Mouse (Mus musculus) embryonic facial prominence, embryonic 11.5 days (tissue): Measurements from ENCODE around the gene Aldoart2. TPM values are rescaled to one million over a fixed set of nuclear protein-coding genes. Genes with fewer than 3 reads are reported as not detected.
A peak's percentile ranks its signal among the peaks of the same experiment; 100 is the strongest.
"Not testable (repeated sequence)": the region's sequence is repeated elsewhere in the genome, so short reads cannot be mapped to it uniquely, and the experiment has no call there.

ENCODE experiments used
- ATAC-seq: fragments of 200-750 bp; cut with Nextera tagmentation; replicated peaks from 2 replicates; pipeline ENCODE4 v1.8.0; 2017; ENCODE audit warnings: low read depth; ENCODE audit not compliant: insufficient number of reproducible peaks, low FRiP score, low TSS enrichment
- DNase-seq: peaks from one replicate; pipeline ENCODE4 v3.0.0-alpha.2; 2015; ENCODE audit warnings: low spot score
- H3K27ac ChIP-seq: fragments of 300-500 bp; sonication (generic); replicated peaks from 2 replicates; pipeline ENCODE4 v1.5.1; 2014; ENCODE audit warnings: mild to moderate bottlenecking, low read depth, low read length, control low read depth
- H3K27me3 ChIP-seq: fragments of 300-500 bp; sonication (generic); 2 replicates; pipeline ENCODE4 v1.6.1; 2014; ENCODE audit warnings: mild to moderate bottlenecking, low read length, moderate library complexity, mixed read lengths; ENCODE audit not compliant: control insufficient read depth, insufficient read depth
- H3K36me3 ChIP-seq: fragments of 300-500 bp; sonication (generic); replicated peaks from 2 replicates; pipeline ENCODE4 v1.6.1; 2014; ENCODE audit warnings: low read depth, mild to moderate bottlenecking, low read length, moderate library complexity, mixed read lengths; ENCODE audit not compliant: control insufficient read depth, insufficient read depth
- H3K4me1 ChIP-seq: fragments of 300-500 bp; sonication (generic); 2 replicates; pipeline ENCODE4 v1.6.1; 2014; ENCODE audit warnings: low read length, mixed read lengths; ENCODE audit not compliant: control insufficient read depth, insufficient read depth
- H3K4me2 ChIP-seq: fragments of 300-500 bp; sonication (generic); 2 replicates; pipeline ENCODE4 v1.6.1; 2014; ENCODE audit warnings: low read depth, mild to moderate bottlenecking, control low read depth, low read length, moderate library complexity
- H3K4me3 ChIP-seq: fragments of 300-500 bp; sonication (generic); 2 replicates; pipeline ENCODE4 v1.5.1; 2014; ENCODE audit warnings: low read depth, low read length, control low read depth
- H3K9ac ChIP-seq: fragments of 300-500 bp; sonication (generic); replicated peaks from 2 replicates; pipeline ENCODE4 v1.6.1; 2014; ENCODE audit warnings: mild to moderate bottlenecking, control low read depth, low read length
- H3K9me3 ChIP-seq: fragments of 300-500 bp; sonication (generic); replicated peaks from 2 replicates; pipeline ENCODE4 v1.6.1; 2016; ENCODE audit warnings: mild to moderate bottlenecking, low read length, inconsistent platforms, mixed read lengths; ENCODE audit not compliant: control insufficient read depth
- WGBS: fragments of 180-500 bp; shearing (Covaris S2); extraction: QIAGEN DNeasy Blood & Tissue Kit; methylation state at CpG from one replicate; pipeline ENCODE4 v1.1.7; 2014; 5-methylcytosine and 5-hydroxymethylcytosine counted together
- polyA plus RNA-seq: library from polyadenylated mRNA; unstranded; fragments of >200 nt; fragmentation: Nextera tagmentation; extraction: Ambion mirVana; gene quantifications from 2 replicates; pipeline ENCODE4 v1.2.1, GENCODE M21; 2014

Aldoart2 gene
- polyA plus RNA-seq, 1 experiment from 2014 or later: 0.25 TPM

DNA sequence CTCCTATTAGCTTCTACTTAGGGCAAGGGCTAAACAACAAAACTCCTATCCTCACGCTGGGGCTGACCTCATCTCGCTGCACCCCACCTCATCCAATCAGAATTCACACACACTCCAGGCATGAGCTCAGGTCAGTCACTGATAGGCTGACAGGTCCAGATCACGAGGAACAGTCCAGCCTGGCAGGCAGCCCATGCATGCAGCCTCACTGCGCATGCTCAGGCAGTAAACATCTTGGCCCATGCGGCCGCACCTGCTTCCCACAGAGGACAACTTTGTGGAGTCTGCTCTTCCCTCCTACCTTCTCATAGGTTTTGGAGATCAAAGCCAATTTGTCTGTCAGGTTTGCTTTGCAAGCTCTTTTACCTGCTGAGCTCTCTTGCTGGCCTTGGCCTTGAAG lies 10.1 kb upstream of the Aldoart2 start:
- H3K27me3 ChIP-seq, H3K4me1 ChIP-seq, H3K4me3 ChIP-seq, H3K9ac ChIP-seq, ATAC-seq, H3K27ac ChIP-seq, H3K36me3 ChIP-seq, DNase-seq, H3K4me2 ChIP-seq, H3K9me3 ChIP-seq: not testable (repeated sequence)
- WGBS: 81% methylated on average over 6 of the region's 6 CpGs

DNA sequence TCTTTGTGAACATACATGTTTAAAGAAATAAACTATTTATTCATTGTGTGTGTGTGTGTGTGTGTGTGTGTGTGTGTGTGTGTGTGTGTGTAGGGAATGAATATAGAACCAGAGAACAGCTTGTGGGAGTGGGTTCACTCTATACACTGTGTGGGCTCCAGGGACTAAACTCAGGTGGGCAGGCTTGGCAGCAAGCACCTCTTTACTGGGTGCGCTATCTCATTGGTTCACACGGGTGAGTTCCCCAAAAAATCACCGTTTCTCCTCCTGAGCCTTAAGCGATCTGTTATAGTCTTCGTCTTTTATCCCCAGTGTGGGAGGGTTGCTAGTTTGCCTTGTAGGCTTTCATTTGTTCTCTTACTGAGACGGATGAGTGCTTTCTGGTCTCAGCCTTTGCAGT lies 7.2 kb upstream of the Aldoart2 start:
- WGBS: 83% methylated on average over 6 of the region's 6 CpGs
- no peak for ATAC-seq
- Histone ChIP-seq H3K9ac (no peak overlapping the region), H3K36me3 (no peaks in the 10 kb centered on the region), H3K27ac (no peak overlapping the region), H3K4me3 (no peak overlapping the region), H3K27me3 (no peaks in the 10 kb centered on the region), H3K4me2 (no peak overlapping the region), H3K4me1 (no peaks in the 10 kb centered on the region), H3K9me3 (no peaks in the 10 kb centered on the region)
- no peak for DNase-seq

DNA sequence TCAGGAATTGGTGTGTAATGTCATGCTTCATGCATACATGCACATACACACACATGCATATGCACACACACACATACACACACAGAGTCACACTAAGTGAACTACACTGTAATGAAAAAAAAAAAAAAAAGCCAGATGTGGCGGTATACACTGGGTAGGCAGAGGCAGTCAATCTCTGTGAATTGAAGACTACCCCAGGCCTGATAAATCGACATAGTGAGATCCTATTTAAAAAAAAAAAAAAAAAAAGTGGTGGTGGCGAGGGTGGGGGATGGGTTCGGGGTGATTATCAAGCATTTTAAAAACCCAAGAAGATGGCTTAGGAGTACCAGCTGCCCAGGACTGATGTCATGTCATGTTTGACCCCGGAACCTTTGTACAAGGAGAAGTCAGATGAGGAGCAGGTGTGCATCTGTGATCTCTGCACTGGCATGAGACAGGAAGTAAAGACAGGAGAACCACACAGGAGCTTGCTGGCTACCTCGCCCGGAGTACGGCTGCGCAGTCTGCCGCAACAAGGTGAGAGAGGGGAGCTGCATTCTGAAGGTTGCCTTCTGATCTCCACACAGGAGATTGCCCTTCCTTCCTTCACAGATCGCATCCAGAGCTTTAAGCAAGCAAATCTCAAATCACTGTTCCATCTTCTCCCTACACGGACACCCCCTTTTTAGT lies 5.7 kb upstream of the Aldoart2 start:
- no peak overlapping the region for H3K4me2 ChIP-seq
- H3K27me3 ChIP-seq: no peaks in the 10 kb centered on the region
- H3K4me1 ChIP-seq: no peaks in the 10 kb centered on the region
- H3K4me3 ChIP-seq: no peak overlapping the region
- H3K9ac ChIP-seq: no peak overlapping the region
- no peaks in the 10 kb centered on the region for H3K36me3 ChIP-seq
- H3K27ac ChIP-seq: no peak overlapping the region
- 85% methylated on average over 12 of the region's 12 CpGs for WGBS
- DNase-seq (no peak), ATAC-seq (no peak)
- H3K9me3 ChIP-seq: no peaks in the 10 kb centered on the region

DNA sequence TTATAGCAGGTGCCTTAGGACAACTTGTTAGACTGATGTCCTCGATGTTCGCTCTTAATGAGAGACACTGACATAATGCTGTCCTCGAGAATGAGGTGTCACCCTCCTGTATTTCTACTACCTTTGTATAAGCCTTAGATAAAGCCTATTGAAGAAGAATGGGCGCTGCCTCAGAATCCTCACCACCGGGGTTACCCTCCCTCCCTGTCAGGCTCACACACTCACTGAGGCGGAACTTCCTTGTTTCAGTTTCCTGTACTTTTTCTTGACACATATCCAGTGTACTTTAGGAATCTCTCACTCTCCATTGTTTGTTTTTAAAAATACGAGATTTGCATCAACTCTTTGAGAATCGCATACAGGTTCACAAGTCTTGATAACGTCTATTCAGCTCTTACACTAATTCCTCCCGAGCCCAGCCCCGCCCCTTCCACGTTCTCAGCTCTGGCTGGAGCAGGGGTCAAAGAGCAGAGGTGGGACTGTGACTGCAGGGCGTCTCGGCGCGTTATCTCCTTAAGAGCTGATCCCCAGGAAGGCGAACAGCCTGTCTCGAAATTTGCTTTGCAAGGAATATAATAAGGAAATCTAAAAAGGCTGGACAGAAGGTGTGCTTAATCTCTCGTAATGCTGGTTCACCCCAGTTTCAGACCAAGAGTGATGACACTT lies 4.9 kb upstream of the Aldoart2 start:
- H3K9ac ChIP-seq: 0 out of 2 replicates have a peak overlapping the region, but pooled peaks have one; percentile 28
- no peaks in the 10 kb centered on the region for H3K4me1 ChIP-seq
- no peaks in the 10 kb centered on the region for H3K36me3 ChIP-seq
- ATAC-seq (no peak), DNase-seq (peak; percentile 19)
- no peak overlapping the region for H3K27ac ChIP-seq
- WGBS: 15% methylated on average over 19 of the region's 19 CpGs
- H3K4me3 ChIP-seq: peak overlapping the region; percentile 19
- peak overlapping the region; percentile 47 for H3K4me2 ChIP-seq
- H3K9me3 ChIP-seq: no peaks in the 10 kb centered on the region
- no peaks in the 10 kb centered on the region for H3K27me3 ChIP-seq

DNA sequence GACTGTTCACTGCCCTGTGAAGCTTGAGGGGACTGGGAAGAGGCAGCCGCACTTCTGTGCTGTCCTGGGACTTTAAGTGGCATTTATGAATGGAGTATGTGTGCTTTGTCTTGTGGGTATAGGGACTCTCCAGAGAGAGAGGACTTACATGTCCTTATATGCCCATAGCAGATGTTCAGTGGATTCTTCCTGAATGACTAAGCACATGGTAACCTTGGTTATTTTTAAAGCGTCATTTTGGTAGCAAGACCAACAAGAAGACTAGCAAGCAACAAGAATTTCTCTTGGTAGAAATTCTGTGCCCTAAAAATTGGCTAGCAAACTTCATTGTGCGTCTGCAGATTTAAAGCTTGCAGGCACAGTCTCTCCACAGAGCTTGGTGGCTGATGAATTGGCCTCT lies 1.3 kb upstream of the Aldoart2 start:
- Histone ChIP-seq H3K4me1 (no peaks in the 10 kb centered on the region), H3K9me3 (no peaks in the 10 kb centered on the region), H3K9ac (no peak overlapping the region), H3K4me3 (no peak overlapping the region), H3K36me3 (no peaks in the 10 kb centered on the region), H3K27me3 (no peaks in the 10 kb centered on the region), H3K4me2 (no peak overlapping the region), H3K27ac (no peak overlapping the region)
- no peak for DNase-seq
- no peak for ATAC-seq
- 91% methylated on average over 3 of the region's 3 CpGs for WGBS

DNA sequence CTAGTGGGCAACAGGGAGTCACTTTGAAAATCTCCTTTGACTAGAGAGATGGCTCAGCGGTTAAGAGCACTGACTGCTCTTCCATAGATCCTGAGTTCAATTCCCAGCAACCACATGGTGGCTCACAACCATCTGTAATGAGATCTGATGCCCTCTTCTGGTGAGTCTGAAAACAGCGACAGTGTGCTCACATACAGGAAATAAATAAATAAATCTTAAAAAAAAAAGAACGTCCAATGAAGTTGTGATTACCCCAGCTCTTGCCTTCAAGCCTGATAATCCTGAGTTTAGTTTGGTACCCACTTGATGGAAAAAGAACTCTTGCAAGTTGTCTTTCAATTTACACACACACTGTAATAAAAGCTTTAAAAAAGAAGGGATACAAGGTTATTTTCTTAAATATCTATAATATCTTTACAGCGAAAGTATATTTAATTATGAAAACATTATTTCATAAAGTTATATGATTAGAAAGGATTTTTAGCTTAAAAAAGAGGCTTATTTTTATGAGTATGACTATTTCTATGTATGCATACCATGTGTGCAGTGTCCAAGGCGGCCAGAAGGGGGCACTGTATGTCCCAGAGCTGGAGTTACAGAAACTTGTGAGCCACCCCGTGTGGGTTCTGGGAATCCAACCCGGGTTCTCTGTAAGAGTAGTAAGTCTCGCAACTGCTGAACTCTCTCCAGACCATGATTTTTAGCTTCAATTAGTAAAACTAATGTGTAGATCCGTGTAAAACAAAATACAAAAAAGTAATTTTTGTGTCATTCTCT lies 664 bp upstream of the Aldoart2 start:
- ATAC-seq (no peak), DNase-seq (no peak)
- 82% methylated on average over 9 of the region's 9 CpGs for WGBS
- no peak overlapping the region for H3K27ac ChIP-seq
- no peak overlapping the region for H3K4me3 ChIP-seq
- no peaks in the 10 kb centered on the region for H3K27me3 ChIP-seq
- H3K4me1 ChIP-seq: no peaks in the 10 kb centered on the region
- H3K9ac ChIP-seq: no peak overlapping the region
- H3K9me3 ChIP-seq: no peaks in the 10 kb centered on the region
- no peak overlapping the region for H3K4me2 ChIP-seq
- no peaks in the 10 kb centered on the region for H3K36me3 ChIP-seq

DNA sequence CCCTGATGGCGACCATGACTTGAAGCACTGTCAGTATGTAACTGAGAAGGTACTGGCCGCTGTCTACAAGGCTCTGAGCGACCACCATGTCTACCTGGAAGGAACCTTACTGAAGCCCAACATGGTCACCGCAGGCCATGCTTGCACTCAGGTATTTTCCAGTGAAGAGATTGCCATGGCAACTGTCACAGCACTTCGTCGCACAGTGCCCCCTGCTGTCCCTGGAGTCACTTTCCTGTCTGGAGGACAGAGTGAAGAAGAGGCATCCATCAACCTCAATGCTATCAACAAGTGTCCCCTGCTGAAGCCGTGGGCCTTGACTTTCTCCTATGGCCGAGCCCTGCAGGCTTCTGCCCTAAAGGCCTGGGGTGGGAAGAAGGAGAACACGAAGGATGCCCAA lies 828 bp downstream of the Aldoart2 start:
- H3K36me3 ChIP-seq: no peaks in the 10 kb centered on the region
- no peak overlapping the region for H3K9ac ChIP-seq
- no peaks in the 10 kb centered on the region for H3K9me3 ChIP-seq
- no peaks in the 10 kb centered on the region for H3K27me3 ChIP-seq
- ATAC-seq (no peak), DNase-seq (no peak)
- H3K27ac ChIP-seq: no peak overlapping the region
- H3K4me3 ChIP-seq: no peak overlapping the region
- 76% methylated on average over 9 of the region's 9 CpGs for WGBS
- no peaks in the 10 kb centered on the region for H3K4me1 ChIP-seq
- H3K4me2 ChIP-seq: no peak overlapping the region

DNA sequence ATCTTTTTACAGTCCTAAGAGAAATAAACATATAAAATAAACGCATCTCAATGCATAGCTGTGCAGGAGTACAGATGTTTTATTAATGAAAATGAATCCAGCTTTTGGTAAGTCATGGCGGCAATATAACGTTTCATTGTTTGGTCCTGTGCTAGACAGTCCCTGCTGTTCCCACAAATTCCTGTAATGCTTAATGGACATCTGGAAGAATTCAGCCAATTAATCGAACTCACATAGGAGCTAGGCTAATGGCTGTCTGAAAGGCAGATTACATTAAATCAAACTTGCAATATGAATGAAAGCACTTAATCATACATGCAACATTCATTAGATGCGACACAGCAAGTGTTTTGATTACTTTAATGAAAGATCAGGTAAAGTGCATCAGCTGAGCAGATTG lies 1.8 kb downstream of the Aldoart2 start:
- Histone ChIP-seq H3K9ac (no peak overlapping the region), H3K27me3 (no peaks in the 10 kb centered on the region), H3K4me3 (no peak overlapping the region), H3K4me1 (no peaks in the 10 kb centered on the region), H3K4me2 (no peak overlapping the region), H3K9me3 (no peaks in the 10 kb centered on the region), H3K27ac (no peak overlapping the region), H3K36me3 (no peaks in the 10 kb centered on the region)
- ATAC-seq (no peak), DNase-seq (peak; percentile 23)
- WGBS: 65% methylated on average over 5 of the region's 5 CpGs
